Mouse (Mus musculus) gastrocnemius, adult 2 months (tissue): ENCODE data around the gene Klk1b5. TPM values are rescaled to one million over a fixed set of nuclear protein-coding genes. Genes with fewer than 3 reads are reported as not detected.
A peak's percentile ranks its signal among the peaks of the same experiment; 100 is the strongest.
"Not testable (repeated sequence)": the region's sequence is repeated elsewhere in the genome, so short reads cannot be mapped to it uniquely, and the experiment has no call there.

Source experiments
- DNase-seq: peaks from one replicate; pipeline ENCODE4 v3.0.0; 2022
- H3K27ac ChIP-seq: fragments of 200-600 bp; 2 replicates; pipeline ENCODE4 v1.8.1; 2022; ENCODE audit warnings: mild to moderate bottlenecking
- H3K4me3 ChIP-seq: fragments of 200-600 bp; 2 replicates; pipeline ENCODE4 v1.8.1; 2022; ENCODE audit warnings: mild to moderate bottlenecking, moderate library complexity
- CTCF ChIP-seq: fragments of 200-600 bp; IDR thresholded peaks from 2 replicates; pipeline ENCODE4 v1.8.1; 2022; ENCODE audit warnings: antibody characterized with exemption, mild to moderate bottlenecking, moderate library complexity
- intact Hi-C: fragments of 180-260 bp; cut with DNase I; formaldehyde crosslinking; loops from one replicate; pipeline ENCODE4 v1.15.1; 2025
- total RNA-seq, 2 experiments: library from RNA; stranded (reverse); gene quantifications; 2 replicates each; pipeline ENCODE4 v1.2.3; 2021

Gene Klk1b5
- total RNA-seq, 2 experiments from 2014 or later: not detected

- intact Hi-C loops: no loop called here
- TF ChIP-seq CTCF: no peak
- Histone ChIP-seq H3K27ac (no peak overlapping the region), H3K4me3 (no peak overlapping the region)
- no peak for DNase-seq
These were observed 25.4 kb downstream of the Klk1b5 start for GRCm38 (mm10) chr7:44241163-44241562.

GRCm38 (mm10) chr7:44244080-44244479 is 28.3 kb downstream of the Klk1b5 start:
- Histone ChIP-seq H3K27ac (no peak overlapping the region), H3K4me3 (no peak overlapping the region)
- TF ChIP-seq CTCF: no peak
- intact Hi-C loops: no loop called here
- no peak for DNase-seq

GRCm38 (mm10) chr7:44246055-44246983 is 30.6 kb downstream of the Klk1b5 start, which contains the start of the genes 1700028J19Rik and 2410002F23Rik:
TSS of gene 1700028J19Rik (minus strand) at chr7:44246695.
TSS of gene 2410002F23Rik (plus strand) at chr7:44246722.
- no peak for TF ChIP-seq CTCF
- intact Hi-C loops: loop anchor here (2.0 kb wide), 1 partner anchor 16 kb away; no protein-coding TSS in a partner anchor
- peak within 1 kb of the TSS; percentile 97 for H3K27ac ChIP-seq
- peak within 1 kb of the TSS; percentile 94 for H3K4me3 ChIP-seq
- DNase-seq: peak; percentile 93

- TF ChIP-seq CTCF: no peak
- intact Hi-C loops: loop anchor here (2.0 kb wide), 1 partner anchor 16 kb away; no protein-coding TSS in a partner anchor
- Histone ChIP-seq H3K4me3 (peak overlapping the region; percentile 94), H3K27ac (peak overlapping the region; percentile 97)
- peak; percentile 37 for DNase-seq
These were observed 31.3 kb downstream of the Klk1b5 start for GRCm38 (mm10) chr7:44246984-44247470.

GRCm38 (mm10) chr7:44247971-44248370 is 32.2 kb downstream of the Klk1b5 start:
- Histone ChIP-seq H3K4me3 (peak overlapping the region; percentile 94; the same call in 1 of the 2 replicates), H3K27ac (no peak overlapping the region)
- no peak for TF ChIP-seq CTCF
- intact Hi-C loops: loop anchor here (2.0 kb wide), 1 partner anchor 15 kb away; no protein-coding TSS in a partner anchor
- no peak for DNase-seq

- intact Hi-C loops: no loop called here
These were observed 33.5 kb downstream of the Klk1b5 start for GRCm38 (mm10) chr7:44249248-44249647.

GRCm38 (mm10) chr7:44250732-44251275 is 35.1 kb downstream of the Klk1b5 start:
- H3K4me3 ChIP-seq, intact Hi-C loops, H3K27ac ChIP-seq, DNase-seq: not testable (repeated sequence)

More at GRCm38 (mm10) chr7:44249248-44249647, 33.5 kb downstream of the Klk1b5 start:
- DNase-seq: no peak
- H3K4me3 ChIP-seq: no peak overlapping the region
- no peak overlapping the region for H3K27ac ChIP-seq
- TF ChIP-seq CTCF: no peak

- TF ChIP-seq CTCF: no peak
- intact Hi-C loops: no loop called here
- no peak for DNase-seq
- Histone ChIP-seq H3K27ac (no peak overlapping the region), H3K4me3 (no peak overlapping the region)
These were observed 37.4 kb downstream of the Klk1b5 start for GRCm38 (mm10) chr7:44253023-44253616.

GRCm38 (mm10) chr7:44254930-44255329 is 39.2 kb downstream of the Klk1b5 start:
- DNase-seq: no peak
- Histone ChIP-seq H3K4me3 (no peak overlapping the region), H3K27ac (no peak overlapping the region)
- intact Hi-C loops: no loop called here
- TF ChIP-seq CTCF: no peak

- Histone ChIP-seq H3K27ac (no peak within 1 kb of the TSS), H3K4me3 (no peak within 1 kb of the TSS)
- DNase-seq: no peak
- no peak for TF ChIP-seq CTCF
- intact Hi-C loops: no loop called here
These were observed 41.5 kb downstream of the Klk1b5 start, which contains the start of gene Acp4 for GRCm38 (mm10) chr7:44257278-44257677. TSS of gene Acp4 (minus strand) at chr7:44257378.

GRCm38 (mm10) chr7:44260410-44260809 is 44.7 kb downstream of the Klk1b5 start:
- Histone ChIP-seq H3K4me3 (no peak overlapping the region), H3K27ac (no peak overlapping the region)
- TF ChIP-seq CTCF: no peak
- intact Hi-C loops: loop anchor here (5.0 kb wide), 3 partner anchors 47 to 302 kb away; partner anchors contain the start of gene Clec11a
- DNase-seq: no peak

- TF ChIP-seq CTCF: no peak
- H3K27ac ChIP-seq: no peak within 1 kb of the TSS
- intact Hi-C loops: loop anchor here (5.0 kb wide), 3 partner anchors 46 to 301 kb away; partner anchors contain the start of gene Clec11a
- no peak for DNase-seq
- no peak within 1 kb of the TSS for H3K4me3 ChIP-seq
These were observed 45.4 kb downstream of the Klk1b5 start, which contains the start of gene Gm15517 for GRCm38 (mm10) chr7:44261147-44261546. TSS of gene Gm15517 (plus strand) at chr7:44261447.
